Mouse (Mus musculus) WW6 (cell line): ENCODE data around the gene Ahdc1.

ENCODE experiments used
- DNase-seq: peaks from one replicate; pipeline ENCODE4 v3.0.0-alpha.2; 2013; ENCODE audit warnings: low read depth, low spot score

Ahdc1 gene

GRCm38 (mm10) chr4:133054530-133054929 lies 43.5 kb downstream of the Ahdc1 start:
- DNase-seq: no peak

- peak; percentile 79 for DNase-seq
Measured at GRCm38 (mm10) chr4:133055163-133055951, 44.3 kb downstream of the Ahdc1 start.

GRCm38 (mm10) chr4:133056069-133056890 lies 45.2 kb downstream of the Ahdc1 start:
- peak; percentile 90 for DNase-seq

- no peak for DNase-seq
Measured at GRCm38 (mm10) chr4:133057389-133058122, 46.5 kb downstream of the Ahdc1 start.

- DNase-seq: no peak
Measured at GRCm38 (mm10) chr4:133058123-133058453, 47.0 kb downstream of the Ahdc1 start.

GRCm38 (mm10) chr4:133058513-133059480 lies 47.7 kb downstream of the Ahdc1 start:
- no peak for DNase-seq

GRCm38 (mm10) chr4:133060702-133061101 lies 49.6 kb downstream of the Ahdc1 start:
- no peak for DNase-seq

GRCm38 (mm10) chr4:133061798-133062197 lies 50.7 kb downstream of the Ahdc1 start:
- no peak for DNase-seq

- DNase-seq: no peak
Measured at GRCm38 (mm10) chr4:133062286-133062685, 51.2 kb downstream of the Ahdc1 start.

GRCm38 (mm10) chr4:133063203-133063602 lies 52.1 kb downstream of the Ahdc1 start:
- no peak for DNase-seq

- no peak for DNase-seq
Measured at GRCm38 (mm10) chr4:133063799-133064198, 52.7 kb downstream of the Ahdc1 start.

GRCm38 (mm10) chr4:133064791-133065190 lies 53.7 kb downstream of the Ahdc1 start:
- no peak for DNase-seq

- DNase-seq: no peak
Measured at GRCm38 (mm10) chr4:133065894-133066386, 54.9 kb downstream of the Ahdc1 start.

GRCm38 (mm10) chr4:133068400-133069138 lies 57.5 kb downstream of the Ahdc1 start:
- no peak for DNase-seq

GRCm38 (mm10) chr4:133070388-133070787 lies 59.3 kb downstream of the Ahdc1 start:
- DNase-seq: no peak

GRCm38 (mm10) chr4:133070821-133071372 lies 59.8 kb downstream of the Ahdc1 start:
- no peak for DNase-seq

- DNase-seq: no peak
Measured at GRCm38 (mm10) chr4:133073192-133073591, 62.1 kb downstream of the Ahdc1 start.

- no peak for DNase-seq
Measured at GRCm38 (mm10) chr4:133074070-133074819, 63.2 kb downstream of the Ahdc1 start.
